8 mouse cellular contexts compared by ENCODE assay signal in the genomic region with DNA sequence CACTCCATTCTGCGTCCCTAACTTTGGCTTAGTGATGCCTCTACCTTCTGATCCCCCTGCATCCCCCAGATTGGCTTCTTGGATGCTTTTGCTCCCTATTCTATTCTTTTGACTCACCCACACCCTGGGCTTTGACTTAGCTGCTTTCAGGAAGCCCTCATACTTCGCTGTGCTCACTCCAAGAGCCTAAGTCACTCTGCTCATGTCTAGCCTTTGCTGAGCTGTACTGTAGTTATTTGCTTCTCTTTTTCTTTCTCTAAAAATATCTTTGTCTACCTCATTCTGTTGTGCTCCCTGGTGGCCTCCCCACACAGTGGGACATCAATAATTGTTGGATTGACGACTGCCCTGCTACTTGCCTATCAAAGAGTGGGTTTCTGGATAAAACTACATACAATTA. TPM values are rescaled to one million over a fixed set of nuclear protein-coding genes. Genes with fewer than 3 reads are reported as not detected.
DNase-seq lines count a peak whose midpoint lies in the region; ATAC-seq lines count a peak whose summit lies in the region.

No protein-coding gene starts in this region.

- no peak overlapping the region for H3K4me3 ChIP-seq in kidney, embryonic 15.5 days (replicated peaks)
- H3K4me3 ChIP-seq in embryonic facial prominence, embryonic 14.5 days (ENCODE audit: low read depth, low read length): no peak overlapping the region
- no peak overlapping the region for H3K4me3 ChIP-seq in hindbrain, embryonic 11.5 days (ENCODE audit: low read depth, low read length)
- peak overlapping the region; percentile 42 for H3K4me3 ChIP-seq in midbrain, embryonic 16.5 days (ENCODE audit: low read depth, low read length)

- no peak for ATAC-seq in kidney, embryonic 15.5 days (replicated peaks; ENCODE audit: low FRiP score)
- no peak for ATAC-seq in embryonic facial prominence, embryonic 14.5 days (ENCODE audit: low read depth)
- peak; percentile 3; the same call in 1 of the 2 replicates for ATAC-seq in hindbrain, embryonic 11.5 days (ENCODE audit: low FRiP score)
- peak; percentile 12; the same call in 1 of the 2 replicates for ATAC-seq in midbrain, embryonic 16.5 days
- ATAC-seq in megakaryocyte progenitor cell, adult 5-6 weeks (replicated peaks; ENCODE audit: poor library complexity): no peak

- no peaks in the 10 kb centered on the region for H3K36me3 ChIP-seq in kidney, embryonic 15.5 days
- no peaks in the 10 kb centered on the region for H3K36me3 ChIP-seq in embryonic facial prominence, embryonic 14.5 days (ENCODE audit: control insufficient read depth, insufficient read depth, low read length)
- H3K36me3 ChIP-seq in hindbrain, embryonic 11.5 days (ENCODE audit: control insufficient read depth, insufficient read depth, low read length): no peaks in the 10 kb centered on the region
- no peaks in the 10 kb centered on the region for H3K36me3 ChIP-seq in midbrain, embryonic 16.5 days (ENCODE audit: control insufficient read depth, insufficient read depth, low read length)

- DNase-seq in kidney, adult 8-10 months: no peak
- no peak for DNase-seq in embryonic facial prominence, embryonic 14.5 days (ENCODE audit: low spot score)
- peak; percentile 41 for DNase-seq in hindbrain, embryonic 11.5 days (ENCODE audit: low spot score)
- no peak for DNase-seq in layer of hippocampus, adult 9-11 months
- DNase-seq in gastrocnemius, postnatal 25 days: no peak

- H3K27ac ChIP-seq in kidney, embryonic 15.5 days: no peak overlapping the region
- peak overlapping the region; percentile 86 for H3K27ac ChIP-seq in embryonic facial prominence, embryonic 14.5 days (replicated peaks; ENCODE audit: low read depth, low read length)
- H3K27ac ChIP-seq in hindbrain, embryonic 11.5 days (ENCODE audit: low read depth, low read length): peak overlapping the region; percentile 99
- H3K27ac ChIP-seq in midbrain, embryonic 16.5 days (ENCODE audit: low read length): peak overlapping the region; percentile 99

- no peaks in the 10 kb centered on the region for H3K9me3 ChIP-seq in kidney, embryonic 15.5 days (replicated peaks)
- H3K9me3 ChIP-seq in embryonic facial prominence, embryonic 14.5 days (ENCODE audit: control insufficient read depth, low read length): no peaks in the 10 kb centered on the region
- H3K9me3 ChIP-seq in hindbrain, embryonic 11.5 days (ENCODE audit: control insufficient read depth, low read length): no peaks in the 10 kb centered on the region
- H3K9me3 ChIP-seq in midbrain, embryonic 16.5 days (replicated peaks; ENCODE audit: control insufficient read depth, low read length, poor library complexity, severe bottlenecking): no peaks in the 10 kb centered on the region

- H3K4me2 ChIP-seq in kidney, embryonic 15.5 days: peak overlapping the region; percentile 80; the same call in 1 of the 2 replicates
- H3K4me2 ChIP-seq in embryonic facial prominence, embryonic 14.5 days (ENCODE audit: low read depth, low read length): peak overlapping the region; percentile 59
- H3K4me2 ChIP-seq in hindbrain, embryonic 11.5 days (replicated peaks; ENCODE audit: low read depth, low read length): peak overlapping the region; percentile 42
- H3K4me2 ChIP-seq in midbrain, embryonic 16.5 days (ENCODE audit: low read length): peak overlapping the region; percentile 51

- H3K9ac ChIP-seq in kidney, embryonic 15.5 days: no peak overlapping the region
- no peak overlapping the region; the same call in 1 of the 2 replicates for H3K9ac ChIP-seq in embryonic facial prominence, embryonic 14.5 days (ENCODE audit: low read depth, low read length)
- H3K9ac ChIP-seq in hindbrain, embryonic 11.5 days (ENCODE audit: low read depth, low read length): peak overlapping the region; percentile 67
- H3K9ac ChIP-seq in midbrain, embryonic 16.5 days (ENCODE audit: low read depth, low read length): peak overlapping the region; percentile 71

- WGBS in kidney, embryonic 15.5 days: 74% methylated on average over 3 of the region's 3 CpGs
- 81% methylated on average over 3 of the region's 3 CpGs for WGBS in embryonic facial prominence, embryonic 14.5 days
- 43% methylated on average over 3 of the region's 3 CpGs for WGBS in hindbrain, embryonic 11.5 days
- 25% methylated on average over 3 of the region's 3 CpGs for WGBS in midbrain, embryonic 16.5 days

- no peaks in the 10 kb centered on the region for H3K27me3 ChIP-seq in kidney, embryonic 15.5 days
- H3K27me3 ChIP-seq in embryonic facial prominence, embryonic 14.5 days (replicated peaks; ENCODE audit: control insufficient read depth, insufficient read depth, low read length): no peaks in the 10 kb centered on the region
- H3K27me3 ChIP-seq in hindbrain, embryonic 11.5 days (ENCODE audit: control insufficient read depth, insufficient read depth, low read length): no peaks in the 10 kb centered on the region
- no peaks in the 10 kb centered on the region for H3K27me3 ChIP-seq in midbrain, embryonic 16.5 days (ENCODE audit: control insufficient read depth, insufficient read depth, low read depth, low read length)

- peaks cover 34% of the 10 kb centered on the region for H3K4me1 ChIP-seq in kidney, embryonic 15.5 days
- peaks cover 11% of the 10 kb centered on the region for H3K4me1 ChIP-seq in embryonic facial prominence, embryonic 14.5 days (ENCODE audit: control insufficient read depth, insufficient read depth, low read length)
- peaks cover 19% of the 10 kb centered on the region for H3K4me1 ChIP-seq in hindbrain, embryonic 11.5 days (replicated peaks; ENCODE audit: control insufficient read depth, insufficient read depth, low read length)
- peaks cover 27% of the 10 kb centered on the region for H3K4me1 ChIP-seq in midbrain, embryonic 16.5 days (ENCODE audit: control insufficient read depth, insufficient read depth, low read length)

RNA-seq across cellular contexts. Expression of a gene that starts 14.6 kb away (rescaled TPM):
- 79.0 and 88.7 TPM in 2 replicates for polyA plus RNA-seq in kidney, embryonic 15.5 days (2015; fragmentation: Nextera tagmentation; extraction: Ambion mirVana)
- 76.0 and 76.5 TPM in 2 replicates for polyA plus RNA-seq in embryonic facial prominence, embryonic 14.5 days (2014; fragmentation: Nextera tagmentation; extraction: Ambion mirVana)
- polyA plus RNA-seq in hindbrain, embryonic 11.5 days (2014; fragmentation: Nextera tagmentation; extraction: Ambion mirVana): 92.0 and 95.8 TPM in 2 replicates
- 71.6 and 74.6 TPM in 2 replicates for polyA plus RNA-seq in midbrain, embryonic 16.5 days (2015; fragmentation: Nextera tagmentation; extraction: Ambion mirVana)
- total RNA-seq in megakaryocyte progenitor cell, adult 5-6 weeks (2015): 73.3 and 75.8 TPM in 2 replicates
- total RNA-seq in megakaryocyte progenitor cell, adult 5-6 weeks (2017): 200 and 229 TPM in 2 replicates
- 10 to 100 TPM; 15.9 to 16.2 TPM for total RNA-seq in gastrocnemius, postnatal 25 days (2021)

RNA-seq across cellular contexts. Expression of a gene that starts 17.9 kb away (rescaled TPM):
- polyA plus RNA-seq in kidney, embryonic 15.5 days (2015; fragmentation: Nextera tagmentation; extraction: Ambion mirVana): 29.3 and 36.6 TPM in 2 replicates
- polyA plus RNA-seq in embryonic facial prominence, embryonic 14.5 days (2014; fragmentation: Nextera tagmentation; extraction: Ambion mirVana): 51.3 and 52.1 TPM in 2 replicates
- polyA plus RNA-seq in hindbrain, embryonic 11.5 days (2014; fragmentation: Nextera tagmentation; extraction: Ambion mirVana): 318 and 341 TPM in 2 replicates
- 1,230 and 1,315 TPM in 2 replicates for polyA plus RNA-seq in midbrain, embryonic 16.5 days (2015; fragmentation: Nextera tagmentation; extraction: Ambion mirVana)
- total RNA-seq in megakaryocyte progenitor cell, adult 5-6 weeks (2015): not detected in 2 replicates
- total RNA-seq in megakaryocyte progenitor cell, adult 5-6 weeks (2017): not detected in 2 replicates
- total RNA-seq in gastrocnemius, postnatal 25 days (2021): 1 to 10 TPM; 2.3 to 3.6 TPM

Comparison
In these comparisons a context has a peak if more than half of its experiments do, and no peak if none do; other contexts are left out.
1. ATAC-seq: peak in hindbrain, embryonic 11.5 days (single experiment) and midbrain, embryonic 16.5 days (single experiment); none in kidney, embryonic 15.5 days (single experiment), embryonic facial prominence, embryonic 14.5 days (single experiment) and megakaryocyte progenitor cell, adult 5-6 weeks (single experiment).
2. H3K9ac ChIP-seq: peak in hindbrain, embryonic 11.5 days (single experiment) and midbrain, embryonic 16.5 days (single experiment); none in kidney, embryonic 15.5 days (single experiment) and embryonic facial prominence, embryonic 14.5 days (single experiment).
3. Peak in every context shown above with its lines, with median percentiles within 50 percentile points of each other: H3K4me2 ChIP-seq.